Mouse (Mus musculus) cortical plate, adult 2 months (tissue): ENCODE results near the gene Pigz.

ENCODE experiments used
- CTCF ChIP-seq: fragments of 200-500 bp; IDR thresholded peaks from 2 replicates; pipeline ENCODE4 v1.5.1; 2011; ENCODE audit warnings: mild to moderate bottlenecking, control low read depth, low read length; ENCODE audit not compliant: insufficient read depth; ENCODE audit errors: extremely low read depth
- POLR2A ChIP-seq: fragments of 200-500 bp; IDR thresholded peaks from 2 replicates; pipeline ENCODE4 v1.6.1; 2011; ENCODE audit warnings: mild to moderate bottlenecking, low read length, control low read depth; ENCODE audit not compliant: insufficient read depth; ENCODE audit errors: extremely low read depth

DNA sequence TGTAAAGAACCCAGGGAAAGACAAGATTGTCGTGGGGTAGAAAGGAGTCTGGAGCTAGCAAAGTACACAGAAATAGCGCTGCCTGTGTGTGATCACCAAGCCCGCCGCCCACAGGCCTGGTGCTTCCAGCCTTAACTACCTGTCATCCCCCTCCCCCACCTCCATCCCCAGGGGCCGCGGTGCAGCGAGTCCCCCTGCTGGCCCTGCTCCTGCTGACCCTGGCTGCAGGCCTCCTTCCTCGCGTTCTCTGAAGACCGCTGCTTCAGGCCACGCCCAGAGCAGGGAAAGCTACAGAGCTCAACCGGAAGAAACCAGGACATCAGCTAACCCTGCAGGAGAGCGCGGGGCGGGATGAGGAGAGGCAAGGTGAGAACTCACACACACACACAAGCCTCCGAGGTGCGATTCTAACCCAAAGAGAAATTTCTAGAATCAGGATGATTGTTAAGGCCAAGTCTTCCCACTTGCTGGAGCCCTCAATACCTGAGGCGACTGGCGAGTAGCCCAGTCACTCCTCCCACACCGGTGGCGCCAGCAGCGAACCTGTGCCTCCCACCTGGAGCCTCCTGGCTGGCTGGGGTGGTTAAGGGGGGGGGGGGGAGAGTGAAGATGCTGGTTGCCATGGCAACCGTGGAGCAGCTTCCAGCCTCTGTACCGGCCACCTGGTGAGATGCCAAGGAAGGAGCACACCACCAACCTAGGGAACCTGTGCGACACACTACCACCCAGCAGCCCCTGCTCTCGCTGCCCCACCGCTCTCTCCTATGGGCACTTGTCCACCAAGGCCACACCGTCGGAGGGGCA lies 36.5 kb upstream of the Pigz start:
- 0 out of 2 replicates have a peak, but pooled peaks have one; percentile 16 for TF ChIP-seq POLR2A
- TF ChIP-seq CTCF, result no peak
